In the genomic region with DNA sequence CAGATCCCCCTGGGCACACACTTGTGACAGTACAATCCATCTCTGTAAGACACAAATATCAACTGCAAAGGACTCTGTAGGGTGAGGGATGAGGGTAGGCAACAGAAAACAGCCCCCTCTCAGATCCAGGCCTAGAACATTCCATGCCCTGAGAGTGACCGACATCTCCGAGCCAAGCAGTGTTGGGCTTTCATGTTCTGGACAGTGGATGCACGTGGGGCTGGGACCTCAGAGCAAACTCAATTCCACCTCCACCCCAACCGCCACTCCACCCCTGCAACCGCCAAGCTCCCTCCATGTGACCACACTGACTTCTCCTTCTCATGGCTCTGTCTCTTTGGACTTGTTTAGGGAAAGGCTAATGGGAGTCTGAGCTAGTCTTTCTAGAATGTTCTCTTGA, we compare ENCODE assay signal across 9 mouse cellular contexts. TPM values are rescaled to one million over a fixed set of nuclear protein-coding genes. Genes with fewer than 3 reads are reported as not detected.
DNase-seq lines count a peak whose midpoint lies in the region; ATAC-seq and TF ChIP-seq lines count a peak whose summit lies in the region.
"Had no signal": no experiment of that assay in that cellular context is flagged by ENCODE, and none has a peak within 500 bp of the region (broad histone marks: within the 10 kb centered on the region; RNA-seq: fewer than 3 reads in every experiment).

No protein-coding gene starts in this region.

- H3K4me2 ChIP-seq in forebrain, embryonic 12.5 days, result peak overlapping the region; percentile 50
- H3K4me2 ChIP-seq in forebrain, embryonic 16.5 days (ENCODE audit: low read length), result no peak overlapping the region; the same call in 1 of the 2 replicates
- peak overlapping the region; percentile 54 for H3K4me2 ChIP-seq in hindbrain, embryonic 16.5 days (ENCODE audit: low read length)

- H3K27me3 ChIP-seq in forebrain, embryonic 12.5 days, result peaks cover 27% of the 10 kb centered on the region
- no peaks in the 10 kb centered on the region for H3K27me3 ChIP-seq in forebrain, embryonic 16.5 days (replicated peaks; ENCODE audit: control insufficient read depth, insufficient read depth, low read length)
- peaks cover 40% of the 10 kb centered on the region for H3K27me3 ChIP-seq in E14TG2a.4 (ENCODE audit: insufficient read depth, low read length)
- no peaks in the 10 kb centered on the region for H3K27me3 ChIP-seq in hindbrain, embryonic 16.5 days (replicated peaks; ENCODE audit: control insufficient read depth, insufficient read depth, low read length)

- H3K36me3 ChIP-seq in forebrain, embryonic 12.5 days (replicated peaks), result no peaks in the 10 kb centered on the region
- no peaks in the 10 kb centered on the region for H3K36me3 ChIP-seq in forebrain, embryonic 16.5 days (ENCODE audit: control insufficient read depth, insufficient read depth)
- H3K36me3 ChIP-seq in E14TG2a.4 (ENCODE audit: insufficient read depth, low read length), result no peaks in the 10 kb centered on the region
- no peaks in the 10 kb centered on the region for H3K36me3 ChIP-seq in hindbrain, embryonic 16.5 days (ENCODE audit: control insufficient read depth, insufficient read depth, low read length)

- ATAC-seq in forebrain, embryonic 12.5 days (ENCODE audit: low FRiP score), result no peak
- no peak for ATAC-seq in forebrain, embryonic 16.5 days
- ATAC-seq in hindbrain, embryonic 16.5 days, result no peak; the same call in 1 of the 2 replicates
- peak; percentile 38 for ATAC-seq in megakaryocyte, adult 5-6 weeks (ENCODE audit: poor library complexity, severe bottlenecking)

- H3K9me3 ChIP-seq in forebrain, embryonic 12.5 days, result no peaks in the 10 kb centered on the region
- no peaks in the 10 kb centered on the region for H3K9me3 ChIP-seq in forebrain, embryonic 16.5 days (ENCODE audit: control insufficient read depth, low read length)
- H3K9me3 ChIP-seq in E14TG2a.4 (ENCODE audit: low read length), result peaks cover 11% of the 10 kb centered on the region
- H3K9me3 ChIP-seq in hindbrain, embryonic 16.5 days (ENCODE audit: control insufficient read depth, low read length), result no peaks in the 10 kb centered on the region

- H3K27ac ChIP-seq in forebrain, embryonic 12.5 days, result 0 out of 2 replicates have a peak overlapping the region, but pooled peaks have one; percentile 5
- H3K27ac ChIP-seq in forebrain, embryonic 16.5 days (ENCODE audit: low read length), result no peak overlapping the region
- peak overlapping the region; percentile 16; the same call in 1 of the 2 replicates for H3K27ac ChIP-seq in hindbrain, embryonic 16.5 days (ENCODE audit: low read depth, low read length)

- no peak for TF ChIP-seq CTCF in E14TG2a.4 (conservative IDR thresholded peaks at IDR 0.05; ENCODE audit: low read length)

- peak overlapping the region; percentile 33; the same call in 1 of the 2 replicates for H3K9ac ChIP-seq in forebrain, embryonic 12.5 days
- H3K9ac ChIP-seq in forebrain, embryonic 16.5 days (replicated peaks; ENCODE audit: low read depth, low read length), result no peak overlapping the region
- H3K9ac ChIP-seq in hindbrain, embryonic 16.5 days (ENCODE audit: low read depth, low read length), result 0 out of 2 replicates have a peak overlapping the region, but pooled peaks have one; percentile 47

- 93% methylated on average over 5 of the region's 5 CpGs for WGBS in forebrain, embryonic 12.5 days
- WGBS in forebrain, embryonic 16.5 days, result 93% methylated on average over 5 of the region's 5 CpGs
- WGBS in hindbrain, embryonic 16.5 days, result 64% methylated on average over 5 of the region's 5 CpGs

- peaks cover 36% of the 10 kb centered on the region for H3K4me1 ChIP-seq in forebrain, embryonic 12.5 days
- peaks cover 28% of the 10 kb centered on the region for H3K4me1 ChIP-seq in forebrain, embryonic 16.5 days (replicated peaks; ENCODE audit: control insufficient read depth, insufficient read depth, low read length)
- peaks cover 30% of the 10 kb centered on the region for H3K4me1 ChIP-seq in E14TG2a.4 (replicated peaks; ENCODE audit: low read depth, low read length)
- H3K4me1 ChIP-seq in hindbrain, embryonic 16.5 days (ENCODE audit: control insufficient read depth, insufficient read depth, low read depth, low read length), result peaks cover 36% of the 10 kb centered on the region

- no peak overlapping the region for H3K4me3 ChIP-seq in forebrain, embryonic 12.5 days (replicated peaks)
- H3K4me3 ChIP-seq in forebrain, embryonic 16.5 days (replicated peaks; ENCODE audit: low read length), result no peak overlapping the region
- peak overlapping the region; percentile 54; the same call in 1 of the 2 replicates for H3K4me3 ChIP-seq in E14TG2a.4 (replicated peaks; ENCODE audit: low read length)
- no peak overlapping the region for H3K4me3 ChIP-seq in hindbrain, embryonic 16.5 days (ENCODE audit: low read length)

- DNase-seq in embryo, embryonic 9.5 days (ENCODE audit: extremely low spot score), result no peak
- DNase-seq in cerebellum, adult 9-11 months, result no peak
- no peak for DNase-seq in cerebellum, postnatal 14 days

RNA-seq across cellular contexts. Expression of a gene that starts 19.1 kb away (rescaled TPM):
- not detected in 2 replicates for polyA plus RNA-seq in forebrain, embryonic 12.5 days (2016; fragmentation: Nextera tagmentation; extraction: Ambion mirVana)
- polyA plus RNA-seq in forebrain, embryonic 16.5 days (2015; fragmentation: Nextera tagmentation; extraction: Ambion mirVana), result not detected in 2 replicates
- not detected in 2 replicates for polyA plus RNA-seq in hindbrain, embryonic 16.5 days (2015; fragmentation: Nextera tagmentation; extraction: Ambion mirVana)
- not detected in 2 replicates for total RNA-seq in megakaryocyte, adult 5-6 weeks (2015)
- not detected in 2 replicates for total RNA-seq in megakaryocyte, adult 5-6 weeks (2017)
- total RNA-seq: monocyte, adult 5-6 weeks had no signal

RNA-seq across cellular contexts. Expression of a gene that starts 46.8 kb away (rescaled TPM):
- polyA plus RNA-seq in forebrain, embryonic 12.5 days (2016; fragmentation: Nextera tagmentation; extraction: Ambion mirVana), result 0.34 TPM in 1 of 2 replicates, not detected in the other
- not detected in 2 replicates for polyA plus RNA-seq in forebrain, embryonic 16.5 days (2015; fragmentation: Nextera tagmentation; extraction: Ambion mirVana)
- 0.20 TPM in 1 of 2 replicates, not detected in the other for polyA plus RNA-seq in hindbrain, embryonic 16.5 days (2015; fragmentation: Nextera tagmentation; extraction: Ambion mirVana)
- 54.6 and 63.0 TPM in 2 replicates for total RNA-seq in megakaryocyte, adult 5-6 weeks (2015)
- 35.6 and 56.8 TPM in 2 replicates for total RNA-seq in megakaryocyte, adult 5-6 weeks (2017)

RNA-seq across cellular contexts. Expression of a gene that starts 52.6 kb away (rescaled TPM):
- 0.09 TPM in 1 of 2 replicates, not detected in the other for polyA plus RNA-seq in forebrain, embryonic 12.5 days (2016; fragmentation: Nextera tagmentation; extraction: Ambion mirVana)
- polyA plus RNA-seq in forebrain, embryonic 16.5 days (2015; fragmentation: Nextera tagmentation; extraction: Ambion mirVana), result not detected in 2 replicates
- polyA plus RNA-seq in hindbrain, embryonic 16.5 days (2015; fragmentation: Nextera tagmentation; extraction: Ambion mirVana), result 0.08 TPM in 1 of 2 replicates, not detected in the other
- 0.11 TPM in 1 of 2 replicates, not detected in the other for total RNA-seq in megakaryocyte, adult 5-6 weeks (2015)
- not detected in 2 replicates for total RNA-seq in megakaryocyte, adult 5-6 weeks (2017)
- total RNA-seq: monocyte, adult 5-6 weeks had no signal
